Mouse (Mus musculus) kidney, embryonic 14.5 days (tissue): Measurements from ENCODE around the gene Raph1. TPM values are rescaled to one million over a fixed set of nuclear protein-coding genes. Genes with fewer than 3 reads are reported as not detected.

ENCODE experiments used
- ATAC-seq: fragments of 200-750 bp; cut with Nextera tagmentation; 2 replicates; pipeline ENCODE4 v1.8.0; 2017; ENCODE audit warnings: moderate number of reproducible peaks, mild to moderate bottlenecking, moderate TSS enrichment, moderate library complexity; ENCODE audit not compliant: low FRiP score, low TSS enrichment
- H3K27ac ChIP-seq: fragments of 300-500 bp; sonication (generic); 2 replicates; pipeline ENCODE4 v1.5.1; 2014; ENCODE audit warnings: low read depth, mild to moderate bottlenecking, low read length, moderate library complexity, mixed read lengths
- H3K27me3 ChIP-seq: fragments of 300-500 bp; sonication (generic); 2 replicates; pipeline ENCODE4 v1.6.1; 2014; ENCODE audit warnings: mild to moderate bottlenecking, low read length; ENCODE audit not compliant: control insufficient read depth, insufficient read depth
- H3K36me3 ChIP-seq: fragments of 300-500 bp; sonication (generic); 2 replicates; pipeline ENCODE4 v1.6.1; 2014; ENCODE audit warnings: low read length, mixed read lengths; ENCODE audit not compliant: control insufficient read depth, insufficient read depth
- H3K4me1 ChIP-seq: fragments of 300-500 bp; sonication (generic); 2 replicates; pipeline ENCODE4 v1.6.1; 2014; ENCODE audit warnings: low read length, mixed read lengths; ENCODE audit not compliant: control insufficient read depth, insufficient read depth
- H3K4me2 ChIP-seq: fragments of 300-500 bp; sonication (generic); replicated peaks from 2 replicates; pipeline ENCODE4 v1.6.1; 2014; ENCODE audit warnings: low read depth, mild to moderate bottlenecking, low read length
- H3K4me3 ChIP-seq: fragments of 300-500 bp; sonication (generic); 2 replicates; pipeline ENCODE4 v1.5.1; 2014; ENCODE audit warnings: mild to moderate bottlenecking, low read length
- H3K9ac ChIP-seq: fragments of 300-500 bp; sonication (generic); 2 replicates; pipeline ENCODE4 v1.6.1; 2014; ENCODE audit warnings: low read depth, mild to moderate bottlenecking, low read length, moderate library complexity
- H3K9me3 ChIP-seq: fragments of 300-500 bp; sonication (generic); 2 replicates; pipeline ENCODE4 v1.6.1; 2016; ENCODE audit warnings: low read length; ENCODE audit not compliant: control insufficient read depth
- WGBS: fragments of 180-500 bp; shearing (Covaris S2); extraction: QIAGEN DNeasy Blood & Tissue Kit; methylation state at CpG from one replicate; pipeline ENCODE4 v1.1.7; 2014; 5-methylcytosine and 5-hydroxymethylcytosine counted together
- polyA plus RNA-seq: library from polyadenylated mRNA; unstranded; fragments of >200 nt; fragmentation: Nextera tagmentation; extraction: Ambion mirVana; gene quantifications from 2 replicates; pipeline ENCODE4 v1.2.1, GENCODE M21; 2014

Gene Raph1
- polyA plus RNA-seq, 1 experiment from 2014 or later, result 45.1 TPM

GRCm38 (mm10) chr1:60530636-60531035, 36.3 kb downstream of the Raph1 start:
- Histone ChIP-seq H3K36me3 (peaks cover 34% of the 10 kb centered on the region), H3K4me1 (no peaks in the 10 kb centered on the region), H3K27me3 (no peaks in the 10 kb centered on the region), H3K4me3 (no peak overlapping the region), H3K4me2 (no peak overlapping the region), H3K9me3 (no peaks in the 10 kb centered on the region), H3K9ac (no peak overlapping the region), H3K27ac (no peak overlapping the region)
- ATAC-seq, result no peak
- WGBS, result 86% methylated on average over 2 of the region's 2 CpGs

GRCm38 (mm10) chr1:60530107-60530506, 36.8 kb downstream of the Raph1 start:
- no peaks in the 10 kb centered on the region for H3K27me3 ChIP-seq
- H3K9me3 ChIP-seq, result no peaks in the 10 kb centered on the region
- peaks cover 39% of the 10 kb centered on the region for H3K36me3 ChIP-seq
- no peak overlapping the region for H3K4me3 ChIP-seq
- 91% methylated on average over 6 of the region's 6 CpGs for WGBS
- ATAC-seq, result no peak
- H3K9ac ChIP-seq, result no peak overlapping the region
- no peak overlapping the region for H3K4me2 ChIP-seq
- H3K4me1 ChIP-seq, result no peaks in the 10 kb centered on the region
- H3K27ac ChIP-seq, result no peak overlapping the region

GRCm38 (mm10) chr1:60510584-60510983, 56.3 kb downstream of the Raph1 start:
- no peak overlapping the region for H3K4me3 ChIP-seq
- no peak for ATAC-seq
- no peak overlapping the region for H3K9ac ChIP-seq
- H3K4me1 ChIP-seq, result no peaks in the 10 kb centered on the region
- no peak overlapping the region for H3K4me2 ChIP-seq
- 40% methylated on average over 2 of the region's 2 CpGs for WGBS
- peaks cover 11% of the 10 kb centered on the region; the same call in 1 of the 2 replicates for H3K36me3 ChIP-seq
- no peaks in the 10 kb centered on the region for H3K27me3 ChIP-seq
- no peak overlapping the region for H3K27ac ChIP-seq
- H3K9me3 ChIP-seq, result no peaks in the 10 kb centered on the region

- 82% methylated on average over 5 of the region's 5 CpGs for WGBS
Measured at GRCm38 (mm10) chr1:60503456-60503855, 63.4 kb downstream of the Raph1 start.

GRCm38 (mm10) chr1:60493421-60493820, 73.5 kb downstream of the Raph1 start:
- H3K4me3 ChIP-seq, result no peak overlapping the region
- 91% methylated on average over 6 of the region's 6 CpGs for WGBS
- no peaks in the 10 kb centered on the region for H3K9me3 ChIP-seq
- no peak overlapping the region for H3K27ac ChIP-seq
- no peaks in the 10 kb centered on the region for H3K27me3 ChIP-seq
- peaks cover 77% of the 10 kb centered on the region for H3K36me3 ChIP-seq
- no peak overlapping the region for H3K4me2 ChIP-seq
- H3K4me1 ChIP-seq, result no peaks in the 10 kb centered on the region
- no peak for ATAC-seq
- no peak overlapping the region for H3K9ac ChIP-seq

More at GRCm38 (mm10) chr1:60503456-60503855, 63.4 kb downstream of the Raph1 start:
- no peak overlapping the region for H3K4me2 ChIP-seq
- H3K27me3 ChIP-seq, result no peaks in the 10 kb centered on the region
- no peaks in the 10 kb centered on the region for H3K9me3 ChIP-seq
- no peak overlapping the region for H3K9ac ChIP-seq
- no peak for ATAC-seq
- no peak overlapping the region for H3K4me3 ChIP-seq
- H3K4me1 ChIP-seq, result no peaks in the 10 kb centered on the region
- H3K27ac ChIP-seq, result no peak overlapping the region
- peaks cover 26% of the 10 kb centered on the region; the same call in 1 of the 2 replicates for H3K36me3 ChIP-seq

- Histone ChIP-seq H3K9ac (no peak overlapping the region), H3K4me1 (no peaks in the 10 kb centered on the region), H3K27me3 (no peaks in the 10 kb centered on the region), H3K4me3 (no peak overlapping the region), H3K4me2 (no peak overlapping the region), H3K36me3 (peaks cover 77% of the 10 kb centered on the region), H3K9me3 (no peaks in the 10 kb centered on the region), H3K27ac (no peak overlapping the region)
- 60% methylated on average over 5 of the region's 5 CpGs for WGBS
- ATAC-seq, result no peak
Measured at GRCm38 (mm10) chr1:60492404-60492803, 74.5 kb downstream of the Raph1 start.

- H3K4me1 ChIP-seq, result no peaks in the 10 kb centered on the region
- H3K27me3 ChIP-seq, result no peaks in the 10 kb centered on the region
- H3K4me2 ChIP-seq, result no peak overlapping the region
- H3K4me3 ChIP-seq, result no peak overlapping the region
- no peak overlapping the region for H3K27ac ChIP-seq
- no peaks in the 10 kb centered on the region for H3K9me3 ChIP-seq
- no peak for ATAC-seq
- peaks cover 70% of the 10 kb centered on the region for H3K36me3 ChIP-seq
- no peak overlapping the region for H3K9ac ChIP-seq
- 92% methylated on average over 4 of the region's 4 CpGs for WGBS
Measured at GRCm38 (mm10) chr1:60490510-60490909, 76.4 kb downstream of the Raph1 start.

- H3K9me3 ChIP-seq, result no peaks in the 10 kb centered on the region
- WGBS, result 89% methylated on average over 2 of the region's 2 CpGs
- H3K4me3 ChIP-seq, result no peak overlapping the region
- peaks cover 63% of the 10 kb centered on the region for H3K36me3 ChIP-seq
- no peak overlapping the region for H3K9ac ChIP-seq
- H3K4me1 ChIP-seq, result no peaks in the 10 kb centered on the region
- H3K27me3 ChIP-seq, result no peaks in the 10 kb centered on the region
- no peak for ATAC-seq
- H3K4me2 ChIP-seq, result no peak overlapping the region
- H3K27ac ChIP-seq, result no peak overlapping the region
Measured at GRCm38 (mm10) chr1:60489660-60490059, 77.2 kb downstream of the Raph1 start.

GRCm38 (mm10) chr1:60488635-60489034, 78.3 kb downstream of the Raph1 start:
- ATAC-seq, result no peak
- 94% methylated on average over 8 of the region's 8 CpGs for WGBS

More at GRCm38 (mm10) chr1:60488635-60489034, 78.3 kb downstream of the Raph1 start:
- H3K4me1 ChIP-seq, result no peaks in the 10 kb centered on the region
- no peak overlapping the region for H3K4me3 ChIP-seq
- no peak overlapping the region for H3K4me2 ChIP-seq
- H3K9ac ChIP-seq, result no peak overlapping the region
- no peaks in the 10 kb centered on the region for H3K9me3 ChIP-seq
- no peaks in the 10 kb centered on the region for H3K27me3 ChIP-seq
- H3K27ac ChIP-seq, result no peak overlapping the region
- H3K36me3 ChIP-seq, result peaks cover 56% of the 10 kb centered on the region
